Mouse (Mus musculus) liver, adult 2 months (tissue): ENCODE data around the gene Gpnmb.

ENCODE experiments used
- CTCF ChIP-seq: fragments of 200-500 bp; IDR thresholded peaks from 2 replicates; pipeline ENCODE4 v1.5.1; 2011; ENCODE audit warnings: low read depth, low read length, control low read depth
- POLR2A ChIP-seq: fragments of 200-500 bp; IDR thresholded peaks from 2 replicates; pipeline ENCODE4 v1.6.1; 2011; ENCODE audit warnings: low read length, control low read depth; ENCODE audit not compliant: insufficient read depth; ENCODE audit errors: extremely low read depth

GRCm38 (mm10) chr6:49096933-49097461, 60.7 kb downstream of the Gpnmb start:
- TF ChIP-seq CTCF (no peak), POLR2A (no peak)
